Mouse (Mus musculus) heart, embryonic 13.5 days (tissue): ENCODE results near the gene Sin3a. TPM values are rescaled to one million over a fixed set of nuclear protein-coding genes. Genes with fewer than 3 reads are reported as not detected.
A peak's percentile ranks its signal among the peaks of the same experiment; 100 is the strongest.

Source experiments
- ATAC-seq: fragments of 200-750 bp; cut with Nextera tagmentation; 2 replicates; pipeline ENCODE4 v1.8.0; 2017; ENCODE audit warnings: moderate TSS enrichment; ENCODE audit not compliant: insufficient number of reproducible peaks, low FRiP score, low TSS enrichment; ENCODE audit errors: extremely low read depth
- H3K27ac ChIP-seq: fragments of 300-500 bp; sonication (generic); replicated peaks from 2 replicates; pipeline ENCODE4 v1.5.1; 2015; ENCODE audit warnings: moderate library complexity, mild to moderate bottlenecking, inconsistent platforms
- H3K27me3 ChIP-seq: fragments of 300-500 bp; sonication (generic); replicated peaks from 2 replicates; pipeline ENCODE4 v1.6.1; 2015; ENCODE audit warnings: mild to moderate bottlenecking, inconsistent platforms
- H3K36me3 ChIP-seq: fragments of 300-500 bp; sonication (generic); 2 replicates; pipeline ENCODE4 v1.6.1; 2015; ENCODE audit warnings: mild to moderate bottlenecking, inconsistent platforms
- H3K4me1 ChIP-seq: fragments of 300-500 bp; sonication (generic); 2 replicates; pipeline ENCODE4 v1.6.1; 2015; ENCODE audit warnings: inconsistent platforms
- H3K4me2 ChIP-seq: fragments of 300-500 bp; sonication (generic); 2 replicates; pipeline ENCODE4 v1.6.1; 2015; ENCODE audit warnings: inconsistent platforms, mild to moderate bottlenecking, moderate library complexity
- H3K4me3 ChIP-seq: fragments of 300-500 bp; sonication (generic); 2 replicates; pipeline ENCODE4 v1.5.1; 2015; ENCODE audit warnings: moderate library complexity, mild to moderate bottlenecking, inconsistent platforms
- H3K9ac ChIP-seq: fragments of 300-500 bp; sonication (generic); 2 replicates; pipeline ENCODE4 v1.6.1; 2015; ENCODE audit warnings: inconsistent platforms, mild to moderate bottlenecking, moderate library complexity
- H3K9me3 ChIP-seq: fragments of 300-500 bp; sonication (generic); 2 replicates; pipeline ENCODE4 v1.6.1; 2016; ENCODE audit warnings: inconsistent platforms
- WGBS: fragments of 180-500 bp; shearing (Covaris S2); methylation state at CpG from one replicate; pipeline ENCODE4 v1.1.7; 2015; ENCODE audit warnings: mixed read lengths; 5-methylcytosine and 5-hydroxymethylcytosine counted together
- polyA plus RNA-seq: library from polyadenylated mRNA; unstranded; fragments of >200 nt; fragmentation: Nextera tagmentation; extraction: Ambion mirVana; gene quantifications from 2 replicates; pipeline ENCODE4 v1.2.1, GENCODE M21; 2015

Gene Sin3a
- polyA plus RNA-seq: 18.3 and 22.1 TPM in 2 replicates

GRCm38 (mm10) chr9:57071801-57072351, at the start of gene Sin3a:
Sin3a (plus strand) TSS chr9:57072040.
- no peaks in the 10 kb centered on the region for H3K9me3 ChIP-seq
- ATAC-seq: no peak
- peaks cover 24% of the 10 kb centered on the region for H3K4me1 ChIP-seq
- peak within 1 kb of the TSS; percentile 90 for H3K4me3 ChIP-seq
- no peaks in the 10 kb centered on the region for H3K27me3 ChIP-seq
- under 1% methylated on average over 34 of the region's 34 CpGs for WGBS
- no peaks in the 10 kb centered on the region for H3K36me3 ChIP-seq
- peak within 1 kb of the TSS; percentile 100 for H3K27ac ChIP-seq
- peak within 1 kb of the TSS; percentile 81 for H3K4me2 ChIP-seq
- H3K9ac ChIP-seq: peak within 1 kb of the TSS; percentile 93

- Histone ChIP-seq H3K27me3 (no peaks in the 10 kb centered on the region), H3K4me1 (no peaks in the 10 kb centered on the region), H3K4me3 (no peak overlapping the region), H3K36me3 (peaks cover 77% of the 10 kb centered on the region), H3K27ac (no peak overlapping the region), H3K9ac (no peak overlapping the region), H3K4me2 (no peak overlapping the region), H3K9me3 (no peaks in the 10 kb centered on the region)
- ATAC-seq: no peak
- WGBS: 87% methylated on average over 1 of the region's 1 CpGs
Observed at GRCm38 (mm10) chr9:57031756-57032155, 40.1 kb upstream of the Sin3a start.

- H3K9me3 ChIP-seq: no peaks in the 10 kb centered on the region
- H3K36me3 ChIP-seq: peaks cover 73% of the 10 kb centered on the region
- 84% methylated on average over 1 of the region's 1 CpGs for WGBS
Observed at GRCm38 (mm10) chr9:57056237-57056636, 15.6 kb upstream of the Sin3a start.

GRCm38 (mm10) chr9:57064164-57064563, 7.7 kb upstream of the Sin3a start:
- no peak overlapping the region for H3K4me3 ChIP-seq
- H3K27me3 ChIP-seq: no peaks in the 10 kb centered on the region
- H3K9ac ChIP-seq: no peak overlapping the region
- no peaks in the 10 kb centered on the region for H3K9me3 ChIP-seq
- H3K4me2 ChIP-seq: no peak overlapping the region
- H3K36me3 ChIP-seq: peaks cover 52% of the 10 kb centered on the region
- no peaks in the 10 kb centered on the region for H3K4me1 ChIP-seq
- no peak for ATAC-seq
- 91% methylated on average over 2 of the region's 2 CpGs for WGBS
- no peak overlapping the region for H3K27ac ChIP-seq

More at GRCm38 (mm10) chr9:57056237-57056636, 15.6 kb upstream of the Sin3a start:
- no peak overlapping the region for H3K4me3 ChIP-seq
- H3K4me1 ChIP-seq: no peaks in the 10 kb centered on the region
- H3K27ac ChIP-seq: no peak overlapping the region
- ATAC-seq: no peak
- no peaks in the 10 kb centered on the region for H3K27me3 ChIP-seq
- H3K9ac ChIP-seq: no peak overlapping the region
- no peak overlapping the region for H3K4me2 ChIP-seq

- Histone ChIP-seq H3K4me2 (no peak overlapping the region), H3K36me3 (peaks cover 20% of the 10 kb centered on the region), H3K27ac (no peak overlapping the region), H3K27me3 (no peaks in the 10 kb centered on the region), H3K9me3 (no peaks in the 10 kb centered on the region), H3K4me1 (peaks cover 14% of the 10 kb centered on the region), H3K9ac (no peak overlapping the region), H3K4me3 (no peak overlapping the region)
- WGBS: 53% methylated on average over 3 of the region's 3 CpGs
- ATAC-seq: no peak
Observed at GRCm38 (mm10) chr9:57068266-57068665, 3.6 kb upstream of the Sin3a start.

GRCm38 (mm10) chr9:57070262-57070661, 1.6 kb upstream of the Sin3a start:
- WGBS: 15% methylated on average over 1 of the region's 1 CpGs
- Histone ChIP-seq H3K9ac (peak overlapping the region; percentile 93; the same call in 1 of the 2 replicates), H3K36me3 (peaks cover 6% of the 10 kb centered on the region; the same call in 1 of the 2 replicates), H3K4me2 (peak overlapping the region; percentile 81; the same call in 1 of the 2 replicates), H3K4me1 (peaks cover 24% of the 10 kb centered on the region), H3K27me3 (no peaks in the 10 kb centered on the region), H3K27ac (no peak overlapping the region), H3K4me3 (peak overlapping the region; percentile 90; the same call in 1 of the 2 replicates), H3K9me3 (no peaks in the 10 kb centered on the region)
- no peak for ATAC-seq

- H3K9ac ChIP-seq: peak overlapping the region; percentile 93
- no peak for ATAC-seq
- 14% methylated on average over 5 of the region's 5 CpGs for WGBS
Observed at GRCm38 (mm10) chr9:57070800-57071545, 867 bp upstream of the Sin3a start.

GRCm38 (mm10) chr9:57072526-57072988, 717 bp downstream of the Sin3a start:
- Histone ChIP-seq H3K36me3 (no peaks in the 10 kb centered on the region), H3K4me3 (peak overlapping the region; percentile 90), H3K9me3 (no peaks in the 10 kb centered on the region), H3K27ac (peak overlapping the region; percentile 100), H3K27me3 (no peaks in the 10 kb centered on the region), H3K9ac (peak overlapping the region; percentile 93), H3K4me2 (peak overlapping the region; percentile 81), H3K4me1 (peaks cover 24% of the 10 kb centered on the region)
- under 1% methylated on average over 40 of the region's 40 CpGs for WGBS
- no peak for ATAC-seq

More at GRCm38 (mm10) chr9:57070800-57071545, 867 bp upstream of the Sin3a start:
- H3K4me3 ChIP-seq: peak overlapping the region; percentile 90
- H3K27me3 ChIP-seq: no peaks in the 10 kb centered on the region
- peak overlapping the region; percentile 68 for H3K27ac ChIP-seq
- no peaks in the 10 kb centered on the region for H3K36me3 ChIP-seq
- H3K4me2 ChIP-seq: peak overlapping the region; percentile 81
- H3K4me1 ChIP-seq: peaks cover 24% of the 10 kb centered on the region
- H3K9me3 ChIP-seq: no peaks in the 10 kb centered on the region

GRCm38 (mm10) chr9:57072989-57073789, 1.3 kb downstream of the Sin3a start:
- no peaks in the 10 kb centered on the region for H3K9me3 ChIP-seq
- H3K4me1 ChIP-seq: peaks cover 29% of the 10 kb centered on the region
- H3K9ac ChIP-seq: peak overlapping the region; percentile 93
- H3K27me3 ChIP-seq: no peaks in the 10 kb centered on the region
- H3K27ac ChIP-seq: peak overlapping the region; percentile 100
- WGBS: under 1% methylated on average over 54 of the region's 54 CpGs
- peak overlapping the region; percentile 81 for H3K4me2 ChIP-seq
- peak overlapping the region; percentile 90 for H3K4me3 ChIP-seq
- H3K36me3 ChIP-seq: no peaks in the 10 kb centered on the region
- ATAC-seq: peak; percentile 58

- Histone ChIP-seq H3K9me3 (no peaks in the 10 kb centered on the region), H3K9ac (peak overlapping the region; percentile 87), H3K27me3 (no peaks in the 10 kb centered on the region), H3K36me3 (no peaks in the 10 kb centered on the region), H3K27ac (peak overlapping the region; percentile 95), H3K4me3 (peak overlapping the region; percentile 90), H3K4me2 (peak overlapping the region; percentile 81), H3K4me1 (peaks cover 33% of the 10 kb centered on the region)
- ATAC-seq: no peak
- WGBS: under 1% methylated on average over 15 of the region's 15 CpGs
Observed at GRCm38 (mm10) chr9:57073790-57074094, 1.9 kb downstream of the Sin3a start.

- ATAC-seq: no peak
- Histone ChIP-seq H3K9ac (peak overlapping the region; percentile 87), H3K36me3 (no peaks in the 10 kb centered on the region), H3K4me1 (peaks cover 33% of the 10 kb centered on the region), H3K4me3 (peak overlapping the region; percentile 90), H3K27me3 (no peaks in the 10 kb centered on the region), H3K4me2 (peak overlapping the region; percentile 81), H3K27ac (peak overlapping the region; percentile 95), H3K9me3 (no peaks in the 10 kb centered on the region)
- WGBS: 4% methylated on average over 21 of the region's 21 CpGs
Observed at GRCm38 (mm10) chr9:57074171-57074821, 2.5 kb downstream of the Sin3a start.
